Mouse (Mus musculus) MEL (cell line): Measurements from ENCODE around the gene Ttc39d. TPM values are rescaled to one million over a fixed set of nuclear protein-coding genes. Genes with fewer than 3 reads are reported as not detected.

ENCODE experiments used
- DNase-seq: peaks from one replicate; pipeline ENCODE4 v3.0.0; 2011; ENCODE audit warnings: low read depth, low spot score
- H3K27ac ChIP-seq: 2 replicates; pipeline ENCODE4 v1.5.1; 2012; ENCODE audit warnings: low read depth, mild to moderate bottlenecking, control low read depth, low read length, moderate library complexity; ENCODE audit not compliant: control insufficient read depth
- H3K27me3 ChIP-seq, 2 experiments: fragments of 150-350 bp in 1 of 2; sonication (generic) in 1 of 2; 2 replicates each; pipeline ENCODE4 v1.6.1; 2012; ENCODE audit warnings: low read length in 2 of 2, mild to moderate bottlenecking in 2 of 2, improper control_type of control experiment in 1 of 2, moderate library complexity in 1 of 2; ENCODE audit not compliant: insufficient read depth in 2 of 2, control insufficient read depth in 1 of 2
- H3K36me3 ChIP-seq, 2 experiments: 2 replicates each; pipeline ENCODE4 v1.6.1; 2012 to 2014; ENCODE audit warnings: low read length in 2 of 2, improper control_type of control experiment in 1 of 2, inconsistent platforms in 1 of 2, mild to moderate bottlenecking in 1 of 2; ENCODE audit not compliant: insufficient read depth in 2 of 2, control insufficient read depth in 1 of 2
- H3K4me1 ChIP-seq, 2 experiments: fragments of 150-350 bp in 1 of 2; sonication (generic) in 1 of 2; 2 replicates each; pipeline ENCODE4 v1.6.1; 2012; ENCODE audit warnings: low read length in 2 of 2, improper control_type of control experiment in 1 of 2, mild to moderate bottlenecking in 1 of 2; ENCODE audit not compliant: insufficient read depth in 2 of 2, control insufficient read depth in 1 of 2
- H3K4me3 ChIP-seq, 2 experiments: fragments of 150-350 bp in 1 of 2; sonication (generic) in 1 of 2; 2 replicates each; pipeline ENCODE4 v1.5.1; 2012; ENCODE audit warnings: low read depth in 2 of 2, low read length in 2 of 2, mild to moderate bottlenecking in 2 of 2, moderate library complexity in 2 of 2, control low read depth in 1 of 2, improper control_type of control experiment in 1 of 2; ENCODE audit not compliant: control insufficient read depth in 1 of 2, insufficient read depth in 1 of 2
- H3K79me2 ChIP-seq: 2 replicates; pipeline ENCODE4 v1.6.1; 2012; ENCODE audit warnings: mild to moderate bottlenecking, low read length, moderate library complexity; ENCODE audit not compliant: control insufficient read depth, poor library complexity, insufficient read depth
- H3K9ac ChIP-seq: 2 replicates; pipeline ENCODE4 v1.6.1; 2012; ENCODE audit warnings: low read depth, mild to moderate bottlenecking, control low read depth, low read length, moderate library complexity; ENCODE audit not compliant: control insufficient read depth, poor library complexity, severe bottlenecking
- H3K9me3 ChIP-seq: fragments of 150-350 bp; sonication (generic); replicated peaks from 2 replicates; pipeline ENCODE4 v1.6.1; 2012; ENCODE audit warnings: mild to moderate bottlenecking, low read length, improper control_type of control experiment, moderate library complexity; ENCODE audit not compliant: insufficient read depth
- CHD1 ChIP-seq: IDR thresholded peaks from 2 replicates; pipeline ENCODE4 v1.6.1; 2012; ENCODE audit warnings: low read depth, mild to moderate bottlenecking, inconsistent platforms, low read length, improper control_type of control experiment
- CHD2 ChIP-seq: IDR thresholded peaks from 2 replicates; pipeline ENCODE4 v1.6.1; 2011; ENCODE audit warnings: low read length, improper control_type of control experiment
- ELF1 ChIP-seq: IDR thresholded peaks from 2 replicates; pipeline ENCODE4 v1.6.1; 2014; ENCODE audit warnings: low read depth, mild to moderate bottlenecking, inconsistent platforms, low read length, improper control_type of control experiment, moderate library complexity
- EP300 ChIP-seq, 2 experiments: IDR thresholded peaks; 2 replicates each; pipeline ENCODE4 v1.6.1; 2011; ENCODE audit warnings: improper control_type of control experiment in 2 of 2, low read length in 2 of 2, low read depth in 1 of 2, mild to moderate bottlenecking in 1 of 2
- GABPA ChIP-seq: IDR thresholded peaks from 2 replicates; pipeline ENCODE4 v1.6.1; 2012; ENCODE audit warnings: low read depth, mild to moderate bottlenecking, inconsistent platforms, low read length, improper control_type of control experiment, moderate library complexity
- GATA1 ChIP-seq: IDR thresholded peaks from 2 replicates; pipeline ENCODE4 v1.6.1; 2011; ENCODE audit warnings: low read depth, low read length, improper control_type of control experiment
- HCFC1 ChIP-seq: IDR thresholded peaks from 2 replicates; pipeline ENCODE4 v1.6.1; 2012; ENCODE audit warnings: low read depth, mild to moderate bottlenecking, inconsistent platforms, low read length, improper control_type of control experiment, moderate library complexity
- KAT2A ChIP-seq: conservative IDR thresholded peaks from 2 replicates; pipeline ENCODE4 v1.6.1; 2012; ENCODE audit warnings: low read depth, low read length, improper control_type of control experiment, inconsistent platforms
- MAFK ChIP-seq: IDR thresholded peaks from 2 replicates; pipeline ENCODE4 v1.6.1; 2011; ENCODE audit warnings: low read depth, mild to moderate bottlenecking, low read length, improper control_type of control experiment, borderline replicate concordance
- MAX ChIP-seq: IDR thresholded peaks from 2 replicates; pipeline ENCODE4 v1.6.1; 2011; ENCODE audit warnings: low read length, improper control_type of control experiment
- MXI1 ChIP-seq: IDR thresholded peaks from 2 replicates; pipeline ENCODE4 v1.6.1; 2011; ENCODE audit warnings: mild to moderate bottlenecking, low read depth, low read length, improper control_type of control experiment
- MYC ChIP-seq: IDR thresholded peaks from 2 replicates; pipeline ENCODE4 v1.6.1; 2011; ENCODE audit warnings: low read depth, mild to moderate bottlenecking, low read length, improper control_type of control experiment, moderate library complexity
- NRF1 ChIP-seq: IDR thresholded peaks from 2 replicates; pipeline ENCODE4 v1.6.1; 2014; ENCODE audit warnings: low read depth, mild to moderate bottlenecking, inconsistent platforms, low read length, improper control_type of control experiment, moderate library complexity; ENCODE audit not compliant: poor library complexity, insufficient read depth, severe bottlenecking
- POLR2AphosphoS2 ChIP-seq: IDR thresholded peaks from 2 replicates; pipeline ENCODE4 v1.6.1; 2011; ENCODE audit warnings: low read length, improper control_type of control experiment
- RAD21 ChIP-seq: IDR thresholded peaks from 2 replicates; pipeline ENCODE4 v1.6.1; 2011; ENCODE audit warnings: mild to moderate bottlenecking, low read depth, low read length, improper control_type of control experiment
- SIN3A ChIP-seq: IDR thresholded peaks from 2 replicates; pipeline ENCODE4 v1.6.1; 2012; ENCODE audit warnings: low read length, improper control_type of control experiment, inconsistent platforms
- SMC3 ChIP-seq: IDR thresholded peaks from 2 replicates; pipeline ENCODE4 v1.6.1; 2011; ENCODE audit warnings: low read depth, low read length, improper control_type of control experiment
- ZNF384 ChIP-seq: IDR thresholded peaks from 2 replicates; pipeline ENCODE4 v1.6.1; 2012; ENCODE audit warnings: low read depth, mild to moderate bottlenecking, inconsistent platforms, low read length, improper control_type of control experiment
- polyA plus RNA-seq, 2 experiments: library from polyadenylated mRNA; stranded (reverse) in 1 of 2; unstranded in 1 of 2; fragments of >175 nt in 1 of 2; fragments of >200 nt in 1 of 2; gene quantifications; 2 replicates each; pipeline versions ENCODE4 v1.2.1 to v1.2.4; 2012; ENCODE audit warnings: low replicate concordance in 2 of 2, low read depth in 1 of 2; ENCODE audit not compliant: insufficient read length in 2 of 2, insufficient read depth in 1 of 2, missing spikeins in 1 of 2
- total RNA-seq: library from RNA; depleted of rRNA; stranded (reverse); fragments of 300-350 nt; gene quantifications from 2 replicates; pipeline ENCODE4 v1.2.3, GENCODE M21; 2012

The Ttc39d gene
- total and polyA plus RNA-seq, 3 experiments: not detected

GRCm38 (mm10) chr17:80165741-80166140 lies 41.5 kb upstream of the Ttc39d start:
- Histone ChIP-seq H3K27me3 (peaks cover 0 to 6% of the 10 kb centered on the region in 2 experiments; a peak in 3 of 4 replicates), H3K4me3 (no peak overlapping the region), H3K79me2 (no peaks in the 10 kb centered on the region), H3K9ac (no peak overlapping the region), H3K27ac (no peak overlapping the region), H3K4me1 (no peaks in the 10 kb centered on the region), H3K36me3 (no peaks in the 10 kb centered on the region), H3K9me3 (no peaks in the 10 kb centered on the region)
- no peak for DNase-seq
- TF ChIP-seq MYC (no peak), CHD2 (no peak), POLR2AphosphoS2 (no peak), ELF1 (no peak), MAX (no peak), CHD1 (no peak), EP300 (IDR thresholded peaks at IDR 0.05; ENCODE audit: low read depth in 1 of 2, low read length in 2 of 2) (no peak), NRF1 (no peak), SIN3A (no peak), MAFK (no peak), GATA1 (no peak), KAT2A (no peak), HCFC1 (no peak), RAD21 (no peak)
- TF ChIP-seq, all 39 proteins: peak for 0

- Histone ChIP-seq H3K9ac (no peak overlapping the region), H3K36me3 (no peaks in the 10 kb centered on the region), H3K9me3 (no peaks in the 10 kb centered on the region), H3K4me3 (no peak overlapping the region), H3K4me1 (no peaks in the 10 kb centered on the region), H3K27ac (no peak overlapping the region), H3K79me2 (no peaks in the 10 kb centered on the region), H3K27me3 (peaks cover 0 to 6% of the 10 kb centered on the region in 2 experiments; a peak in 3 of 4 replicates)
- TF ChIP-seq SIN3A (no peak), CHD1 (no peak), EP300 (IDR thresholded peaks at IDR 0.05; ENCODE audit: low read depth in 1 of 2, low read length in 2 of 2) (no peak), ZNF384 (no peak), MXI1 (no peak), POLR2AphosphoS2 (no peak), SMC3 (no peak), GABPA (no peak)
- DNase-seq: no peak
These were observed 40.9 kb upstream of the Ttc39d start for GRCm38 (mm10) chr17:80166346-80166745.
